Mouse (Mus musculus) heart, embryonic 10.5 days (tissue): ENCODE measurements around the gene Krt35. TPM values are rescaled to one million over a fixed set of nuclear protein-coding genes. Genes with fewer than 3 reads are reported as not detected.

ENCODE experiments used
- DNase-seq: peaks from one replicate; pipeline ENCODE4 v3.0.0-alpha.2; 2017; ENCODE audit warnings: low spot score
- H3K27ac ChIP-seq: fragments of 300-500 bp; sonication (generic); 2 replicates; pipeline ENCODE4 v1.5.1; 2016; ENCODE audit warnings: mild to moderate bottlenecking
- H3K27me3 ChIP-seq: fragments of 300-500 bp; sonication (generic); 2 replicates; pipeline ENCODE4 v1.6.1; 2016; ENCODE audit warnings: mild to moderate bottlenecking; ENCODE audit not compliant: poor library complexity, insufficient read depth, severe bottlenecking
- H3K36me3 ChIP-seq: fragments of 300-500 bp; sonication (generic); 2 replicates; pipeline ENCODE4 v1.6.1; 2016; ENCODE audit warnings: mild to moderate bottlenecking, moderate library complexity
- H3K4me1 ChIP-seq: fragments of 300-500 bp; sonication (generic); 2 replicates; pipeline ENCODE4 v1.6.1; 2016; ENCODE audit warnings: mild to moderate bottlenecking
- H3K4me3 ChIP-seq: fragments of 300-500 bp; sonication (generic); 2 replicates; pipeline ENCODE4 v1.5.1; 2016; ENCODE audit warnings: mild to moderate bottlenecking, moderate library complexity
- H3K9me3 ChIP-seq: fragments of 300-500 bp; sonication (generic); 2 replicates; pipeline ENCODE4 v1.6.1; 2016; ENCODE audit warnings: mild to moderate bottlenecking, moderate library complexity
- WGBS: fragments of 180-500 bp; shearing (Covaris S2); methylation state at CpG from one replicate; pipeline ENCODE4 v1.1.7; 2016; 5-methylcytosine and 5-hydroxymethylcytosine counted together
- polyA plus RNA-seq: library from polyadenylated mRNA; unstranded; fragments of >200 nt; fragmentation: Nextera tagmentation; extraction: Ambion mirVana; gene quantifications from 2 replicates; pipeline ENCODE4 v1.2.1, GENCODE M21; 2016

Krt35 gene
- not detected in 2 replicates for polyA plus RNA-seq

- no peaks in the 10 kb centered on the region for H3K36me3 ChIP-seq
- H3K4me1 ChIP-seq = peaks cover 11% of the 10 kb centered on the region
- no peak within 1 kb of the TSS for H3K4me3 ChIP-seq
- peaks cover 14% of the 10 kb centered on the region; the same call in 1 of the 2 replicates for H3K27me3 ChIP-seq
- no peak for DNase-seq
- H3K27ac ChIP-seq = no peak within 1 kb of the TSS
- 80% methylated on average over 9 of the region's 9 CpGs for WGBS
- H3K9me3 ChIP-seq = no peaks in the 10 kb centered on the region
Observed at GRCm38 (mm10) chr11:100096141-100096540, at the start of gene Krt35. Krt35 (minus strand) TSS chr11:100096241.

GRCm38 (mm10) chr11:100145104-100145503 is 49.1 kb upstream of the Krt35 start:
- Histone ChIP-seq H3K27ac (peak overlapping the region; percentile 79), H3K9me3 (no peaks in the 10 kb centered on the region), H3K4me3 (peak overlapping the region; percentile 66), H3K36me3 (peaks cover 15% of the 10 kb centered on the region), H3K4me1 (peaks cover 46% of the 10 kb centered on the region), H3K27me3 (peaks cover 29% of the 10 kb centered on the region)
- no peak for DNase-seq
- WGBS = 1% methylated on average over 20 of the region's 20 CpGs

DNA sequence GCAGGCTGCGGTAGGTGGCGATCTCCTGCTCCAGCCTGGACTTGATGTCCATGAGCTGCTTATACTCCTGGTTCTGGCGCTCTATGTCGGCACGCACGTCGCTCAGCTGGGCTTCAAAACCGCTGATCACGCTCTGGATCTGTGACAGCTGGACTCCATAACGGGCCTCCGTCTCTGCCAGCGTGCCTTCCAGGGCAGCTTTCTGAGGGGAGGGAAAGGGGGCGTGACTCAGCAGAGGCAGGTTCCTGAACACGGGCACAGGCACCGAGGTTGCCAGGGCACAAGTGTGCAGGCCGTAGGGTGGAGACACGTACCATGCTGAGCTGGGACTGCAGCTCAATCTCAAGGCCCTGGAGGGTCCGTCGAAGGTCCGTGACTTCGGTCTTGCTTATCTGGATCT is 44.9 kb upstream of the Krt35 start:
- H3K4me1 ChIP-seq = peaks cover 45% of the 10 kb centered on the region
- H3K9me3 ChIP-seq = no peaks in the 10 kb centered on the region
- no peak overlapping the region for H3K4me3 ChIP-seq
- peaks cover 33% of the 10 kb centered on the region for H3K27me3 ChIP-seq
- 86% methylated on average over 21 of the region's 21 CpGs for WGBS
- no peak overlapping the region for H3K27ac ChIP-seq
- no peak for DNase-seq
- H3K36me3 ChIP-seq = peaks cover 15% of the 10 kb centered on the region

- H3K36me3 ChIP-seq = peaks cover 15% of the 10 kb centered on the region
- H3K4me1 ChIP-seq = peaks cover 31% of the 10 kb centered on the region
- H3K9me3 ChIP-seq = no peaks in the 10 kb centered on the region
- no peak overlapping the region for H3K4me3 ChIP-seq
- no peak for DNase-seq
- H3K27me3 ChIP-seq = peaks cover 28% of the 10 kb centered on the region; the same call in 1 of the 2 replicates
- peak overlapping the region; percentile 2; the same call in 1 of the 2 replicates for H3K27ac ChIP-seq
- WGBS = 49% methylated on average over 2 of the region's 2 CpGs
Observed at GRCm38 (mm10) chr11:100139391-100139790, 43.4 kb upstream of the Krt35 start.

DNA sequence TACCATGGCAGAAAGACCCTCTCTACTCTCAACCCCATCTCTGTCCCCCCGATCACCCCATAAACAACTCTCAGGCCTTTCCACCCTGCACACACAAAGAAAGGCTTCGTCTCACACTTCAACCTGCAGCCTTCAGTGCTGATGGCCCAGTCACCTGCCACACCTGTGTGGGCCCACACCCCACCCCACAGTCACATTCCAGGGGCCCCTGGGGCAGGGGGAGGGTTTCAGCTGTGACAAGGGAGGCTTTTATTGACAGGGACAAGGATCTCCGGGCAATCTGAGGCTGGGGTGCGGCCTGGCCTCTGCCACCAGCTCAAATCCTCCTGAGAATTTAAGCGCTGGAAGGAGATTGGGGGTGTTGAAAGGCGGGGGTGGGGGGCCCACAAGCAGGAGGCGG is 42.8 kb upstream of the Krt35 start:
- 52% methylated on average over 7 of the region's 7 CpGs for WGBS

DNA sequence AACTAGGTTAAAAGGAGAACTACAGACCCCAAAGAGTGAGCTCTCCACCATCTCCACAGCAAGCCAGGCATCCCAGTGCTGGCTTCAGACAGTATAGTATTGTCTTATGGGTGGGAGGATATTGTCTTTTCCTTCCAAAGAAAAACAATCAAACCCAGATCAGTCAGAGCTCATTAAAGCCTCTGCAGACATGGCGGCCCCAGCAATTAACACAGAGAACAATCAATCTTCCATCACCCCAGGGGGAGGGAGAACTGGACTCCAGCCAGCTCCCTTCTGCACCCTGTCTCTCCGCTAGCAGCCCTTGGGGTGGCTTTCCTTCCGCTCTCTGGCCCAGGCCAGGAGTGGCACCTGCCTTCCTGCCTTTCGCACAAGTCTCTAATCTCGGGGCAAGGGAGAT is 41.7 kb upstream of the Krt35 start:
- DNase-seq = no peak
- 56% methylated on average over 5 of the region's 5 CpGs for WGBS
- Histone ChIP-seq H3K9me3 (no peaks in the 10 kb centered on the region), H3K4me1 (peaks cover 31% of the 10 kb centered on the region), H3K4me3 (no peak overlapping the region), H3K36me3 (peaks cover 15% of the 10 kb centered on the region), H3K27me3 (peaks cover 37% of the 10 kb centered on the region; the same call in 1 of the 2 replicates), H3K27ac (no peak overlapping the region)

More for the DNA sequence above, 42.8 kb upstream of the Krt35 start:
- Histone ChIP-seq H3K9me3 (no peaks in the 10 kb centered on the region), H3K27ac (no peak overlapping the region), H3K4me1 (peaks cover 31% of the 10 kb centered on the region), H3K27me3 (peaks cover 27% of the 10 kb centered on the region; the same call in 1 of the 2 replicates), H3K36me3 (peaks cover 15% of the 10 kb centered on the region), H3K4me3 (no peak overlapping the region)
- no peak for DNase-seq

- no peak overlapping the region for H3K4me3 ChIP-seq
- H3K27me3 ChIP-seq = peaks cover 48% of the 10 kb centered on the region; the same call in 1 of the 2 replicates
- H3K9me3 ChIP-seq = no peaks in the 10 kb centered on the region
- H3K27ac ChIP-seq = no peak overlapping the region
- H3K36me3 ChIP-seq = peaks cover 7% of the 10 kb centered on the region
- 8% methylated on average over 5 of the region's 5 CpGs for WGBS
- no peak for DNase-seq
- peaks cover 36% of the 10 kb centered on the region for H3K4me1 ChIP-seq
Observed at GRCm38 (mm10) chr11:100136559-100136958, 40.5 kb upstream of the Krt35 start.

GRCm38 (mm10) chr11:100135731-100136130 is 39.7 kb upstream of the Krt35 start, which contains the start of gene Krt15:
Krt15 (minus strand) TSS chr11:100135928.
- Histone ChIP-seq H3K9me3 (no peaks in the 10 kb centered on the region), H3K36me3 (no peaks in the 10 kb centered on the region), H3K4me1 (peaks cover 36% of the 10 kb centered on the region), H3K4me3 (no peak within 1 kb of the TSS), H3K27me3 (peaks cover 48% of the 10 kb centered on the region; the same call in 1 of the 2 replicates), H3K27ac (no peak within 1 kb of the TSS)
- no peak for DNase-seq
- WGBS = 54% methylated on average over 7 of the region's 7 CpGs

- Histone ChIP-seq H3K9me3 (no peaks in the 10 kb centered on the region), H3K4me1 (peaks cover 23% of the 10 kb centered on the region), H3K36me3 (no peaks in the 10 kb centered on the region), H3K4me3 (no peak overlapping the region), H3K27me3 (peaks cover 17% of the 10 kb centered on the region; the same call in 1 of the 2 replicates), H3K27ac (no peak overlapping the region)
- DNase-seq = no peak
- WGBS = 76% methylated on average over 7 of the region's 7 CpGs
Observed at GRCm38 (mm10) chr11:100124901-100125300, 28.9 kb upstream of the Krt35 start.

- WGBS = 81% methylated on average over 3 of the region's 3 CpGs
- H3K9me3 ChIP-seq = no peaks in the 10 kb centered on the region
- H3K4me1 ChIP-seq = peaks cover 27% of the 10 kb centered on the region
- H3K4me3 ChIP-seq = no peak within 1 kb of the TSS
- no peaks in the 10 kb centered on the region for H3K36me3 ChIP-seq
- no peak within 1 kb of the TSS for H3K27ac ChIP-seq
- no peak for DNase-seq
- peaks cover 26% of the 10 kb centered on the region; the same call in 1 of the 2 replicates for H3K27me3 ChIP-seq
Observed at GRCm38 (mm10) chr11:100121466-100121865, 25.4 kb upstream of the Krt35 start, which contains the start of gene Krt13. Krt13 (minus strand) TSS chr11:100121566.

- Histone ChIP-seq H3K9me3 (no peaks in the 10 kb centered on the region), H3K27ac (no peak overlapping the region), H3K27me3 (peaks cover 26% of the 10 kb centered on the region; the same call in 1 of the 2 replicates), H3K4me1 (peaks cover 17% of the 10 kb centered on the region), H3K4me3 (no peak overlapping the region), H3K36me3 (no peaks in the 10 kb centered on the region)
- 57% methylated on average over 5 of the region's 5 CpGs for WGBS
- no peak for DNase-seq
Observed at GRCm38 (mm10) chr11:100120331-100120730, 24.3 kb upstream of the Krt35 start.

DNA sequence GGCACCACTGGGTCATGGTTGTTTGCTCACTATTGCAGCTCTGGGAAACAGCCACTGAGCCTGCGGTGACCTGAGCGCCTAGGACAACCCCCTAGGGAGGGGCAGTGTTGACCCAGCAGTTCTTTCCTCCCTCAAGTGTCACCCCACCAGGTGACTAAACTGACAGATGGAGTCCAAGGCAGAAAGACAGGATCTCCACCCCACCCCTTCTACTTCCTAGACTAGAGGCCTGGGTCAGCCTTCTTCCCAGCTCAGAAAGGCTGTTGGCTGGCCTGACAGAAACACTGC is 17.6 kb upstream of the Krt35 start:
- no peak for DNase-seq
- Histone ChIP-seq H3K36me3 (no peaks in the 10 kb centered on the region), H3K4me1 (no peaks in the 10 kb centered on the region), H3K27ac (no peak overlapping the region), H3K9me3 (no peaks in the 10 kb centered on the region), H3K4me3 (no peak overlapping the region), H3K27me3 (peaks cover 3% of the 10 kb centered on the region)
- 64% methylated on average over 2 of the region's 2 CpGs for WGBS

GRCm38 (mm10) chr11:100112935-100113741 is 17.1 kb upstream of the Krt35 start:
- no peaks in the 10 kb centered on the region for H3K4me1 ChIP-seq
- DNase-seq = no peak
- no peaks in the 10 kb centered on the region for H3K36me3 ChIP-seq
- no peak overlapping the region for H3K4me3 ChIP-seq
- H3K27ac ChIP-seq = no peak overlapping the region
- H3K27me3 ChIP-seq = no peaks in the 10 kb centered on the region; the same call in 1 of the 2 replicates
- 71% methylated on average over 11 of the region's 11 CpGs for WGBS
- H3K9me3 ChIP-seq = no peaks in the 10 kb centered on the region
